Mouse (Mus musculus) testis, adult 2 months (tissue): ENCODE results near the gene Car5a.

Experiments used
- CTCF ChIP-seq: fragments of 200-500 bp; IDR thresholded peaks from 2 replicates; pipeline ENCODE4 v1.5.1; 2012; ENCODE audit warnings: low read depth, mild to moderate bottlenecking, inconsistent platforms, low read length, moderate library complexity; ENCODE audit not compliant: control insufficient read depth, insufficient read depth, insufficient replicate concordance
- POLR2A ChIP-seq: fragments of 200-500 bp; IDR thresholded peaks from 2 replicates; pipeline ENCODE4 v1.6.1; 2012; ENCODE audit warnings: low read depth, mild to moderate bottlenecking, inconsistent platforms, low read length, moderate library complexity; ENCODE audit not compliant: control insufficient read depth

- TF ChIP-seq CTCF = no peak
- no peak for TF ChIP-seq POLR2A
These were observed 20.2 kb upstream of the Car5a start for GRCm38 (mm10) chr8:121964716-121965512.
